Mouse (Mus musculus): ENCODE measurements around the gene Sap25. TPM values are rescaled to one million over a fixed set of nuclear protein-coding genes. Genes with fewer than 3 reads are reported as not detected.
A peak's percentile ranks its signal among the peaks of the same experiment; 100 is the strongest.

Sap25 gene
- polyA plus RNA-seq, 1 experiment from 2014 or later, result 5.7 TPM

GRCm38 (mm10) chr5:137679726-137680125 lies 38.6 kb downstream of the Sap25 start:
- 85% methylated on average over 4 of the region's 4 CpGs for WGBS

GRCm38 (mm10) chr5:137682526-137682925 lies 41.4 kb downstream of the Sap25 start:
- H3K4me1 ChIP-seq (ENCODE audit: control insufficient read depth, insufficient read depth, low read length), result peaks cover 11% of the 10 kb centered on the region
- no peaks in the 10 kb centered on the region for H3K9me3 ChIP-seq (ENCODE audit: control insufficient read depth, low read length)
- no peak overlapping the region for H3K27ac ChIP-seq (ENCODE audit: low read depth, low read length)
- 72% methylated on average over 6 of the region's 6 CpGs for WGBS
- no peak overlapping the region for H3K9ac ChIP-seq (replicated peaks; ENCODE audit: low read depth, low read length)
- no peak overlapping the region for H3K4me3 ChIP-seq (ENCODE audit: low read depth, low read length)
- no peaks in the 10 kb centered on the region for H3K36me3 ChIP-seq (ENCODE audit: control insufficient read depth, insufficient read depth, low read length)
- no peak for ATAC-seq (ENCODE audit: low read depth)
- H3K4me2 ChIP-seq (ENCODE audit: low read depth, low read length), result no peak overlapping the region; the same call in 1 of the 2 replicates
- H3K27me3 ChIP-seq (ENCODE audit: control insufficient read depth, insufficient read depth, low read length), result no peaks in the 10 kb centered on the region

More at GRCm38 (mm10) chr5:137679726-137680125, 38.6 kb downstream of the Sap25 start:
- peaks cover 11% of the 10 kb centered on the region for H3K4me1 ChIP-seq (ENCODE audit: control insufficient read depth, insufficient read depth, low read length)
- H3K27ac ChIP-seq (ENCODE audit: low read depth, low read length), result no peak overlapping the region
- H3K4me3 ChIP-seq (ENCODE audit: low read depth, low read length), result no peak overlapping the region
- H3K36me3 ChIP-seq (ENCODE audit: control insufficient read depth, insufficient read depth, low read length), result no peaks in the 10 kb centered on the region
- no peak for ATAC-seq (ENCODE audit: low read depth)
- H3K9ac ChIP-seq (replicated peaks; ENCODE audit: low read depth, low read length), result no peak overlapping the region
- no peaks in the 10 kb centered on the region for H3K9me3 ChIP-seq (ENCODE audit: control insufficient read depth, low read length)
- no peak overlapping the region for H3K4me2 ChIP-seq (ENCODE audit: low read depth, low read length)
- no peaks in the 10 kb centered on the region for H3K27me3 ChIP-seq (ENCODE audit: control insufficient read depth, insufficient read depth, low read length)

- WGBS, result 18% methylated on average over 28 of the region's 28 CpGs
- ATAC-seq (ENCODE audit: low read depth), result 0 out of 2 replicates have a peak, but pooled peaks have one; percentile 0
- Histone ChIP-seq H3K4me2 (ENCODE audit: low read depth, low read length) (peak overlapping the region; percentile 79), H3K36me3 (ENCODE audit: control insufficient read depth, insufficient read depth, low read length) (no peaks in the 10 kb centered on the region), H3K9me3 (ENCODE audit: control insufficient read depth, low read length) (no peaks in the 10 kb centered on the region), H3K4me3 (ENCODE audit: low read depth, low read length) (peak overlapping the region; percentile 60), H3K27me3 (ENCODE audit: control insufficient read depth, insufficient read depth, low read length) (no peaks in the 10 kb centered on the region), H3K27ac (ENCODE audit: low read depth, low read length) (peak overlapping the region; percentile 60), H3K9ac (replicated peaks; ENCODE audit: low read depth, low read length) (peak overlapping the region; percentile 50), H3K4me1 (ENCODE audit: control insufficient read depth, insufficient read depth, low read length) (peaks cover 11% of the 10 kb centered on the region)
These were observed 42.5 kb downstream of the Sap25 start for GRCm38 (mm10) chr5:137683388-137684293.

GRCm38 (mm10) chr5:137684294-137685123 lies 43.4 kb downstream of the Sap25 start, which contains the start of gene Agfg2:
TSS of gene Agfg2 (minus strand) at chr5:137684726.
- Histone ChIP-seq H3K9me3 (ENCODE audit: control insufficient read depth, low read length) (no peaks in the 10 kb centered on the region), H3K4me1 (ENCODE audit: control insufficient read depth, insufficient read depth, low read length) (peaks cover 11% of the 10 kb centered on the region), H3K27ac (ENCODE audit: low read depth, low read length) (peak within 1 kb of the TSS; percentile 60), H3K4me3 (ENCODE audit: low read depth, low read length) (peak within 1 kb of the TSS; percentile 60), H3K27me3 (ENCODE audit: control insufficient read depth, insufficient read depth, low read length) (no peaks in the 10 kb centered on the region), H3K9ac (replicated peaks; ENCODE audit: low read depth, low read length) (peak within 1 kb of the TSS; percentile 50), H3K36me3 (ENCODE audit: control insufficient read depth, insufficient read depth, low read length) (no peaks in the 10 kb centered on the region), H3K4me2 (ENCODE audit: low read depth, low read length) (peak within 1 kb of the TSS; percentile 79)
- peak; percentile 100 for ATAC-seq (ENCODE audit: low read depth)
- WGBS, result under 1% methylated on average over 61 of the region's 62 CpGs

GRCm38 (mm10) chr5:137685653-137686052 lies 44.5 kb downstream of the Sap25 start:
- H3K27me3 ChIP-seq (ENCODE audit: control insufficient read depth, insufficient read depth, low read length), result no peaks in the 10 kb centered on the region
- H3K4me1 ChIP-seq (ENCODE audit: control insufficient read depth, insufficient read depth, low read length), result peaks cover 11% of the 10 kb centered on the region
- WGBS, result 94% methylated on average over 3 of the region's 3 CpGs
- H3K9me3 ChIP-seq (ENCODE audit: control insufficient read depth, low read length), result no peaks in the 10 kb centered on the region
- H3K9ac ChIP-seq (replicated peaks; ENCODE audit: low read depth, low read length), result no peak overlapping the region
- H3K36me3 ChIP-seq (ENCODE audit: control insufficient read depth, insufficient read depth, low read length), result no peaks in the 10 kb centered on the region
- no peak for ATAC-seq (ENCODE audit: low read depth)
- no peak overlapping the region for H3K4me2 ChIP-seq (ENCODE audit: low read depth, low read length)
- no peak overlapping the region for H3K4me3 ChIP-seq (ENCODE audit: low read depth, low read length)
- H3K27ac ChIP-seq (ENCODE audit: low read depth, low read length), result no peak overlapping the region

GRCm38 (mm10) chr5:137686127-137686790 lies 45.1 kb downstream of the Sap25 start:
- ATAC-seq (ENCODE audit: low read depth), result no peak
- Histone ChIP-seq H3K4me1 (ENCODE audit: control insufficient read depth, insufficient read depth, low read length) (peaks cover 11% of the 10 kb centered on the region), H3K4me2 (ENCODE audit: low read depth, low read length) (no peak overlapping the region), H3K4me3 (ENCODE audit: low read depth, low read length) (no peak overlapping the region), H3K9me3 (ENCODE audit: control insufficient read depth, low read length) (no peaks in the 10 kb centered on the region), H3K36me3 (ENCODE audit: control insufficient read depth, insufficient read depth, low read length) (no peaks in the 10 kb centered on the region), H3K9ac (replicated peaks; ENCODE audit: low read depth, low read length) (no peak overlapping the region), H3K27me3 (ENCODE audit: control insufficient read depth, insufficient read depth, low read length) (no peaks in the 10 kb centered on the region), H3K27ac (ENCODE audit: low read depth, low read length) (no peak overlapping the region)
- 87% methylated on average over 6 of the region's 6 CpGs for WGBS

- H3K4me1 ChIP-seq (ENCODE audit: control insufficient read depth, insufficient read depth, low read length), result no peaks in the 10 kb centered on the region
- no peaks in the 10 kb centered on the region for H3K36me3 ChIP-seq (ENCODE audit: control insufficient read depth, insufficient read depth, low read length)
- ATAC-seq (ENCODE audit: low read depth), result no peak
- 86% methylated on average over 3 of the region's 3 CpGs for WGBS
- H3K9me3 ChIP-seq (ENCODE audit: control insufficient read depth, low read length), result no peaks in the 10 kb centered on the region
- H3K4me2 ChIP-seq (ENCODE audit: low read depth, low read length), result no peak overlapping the region
- H3K9ac ChIP-seq (replicated peaks; ENCODE audit: low read depth, low read length), result no peak overlapping the region
- no peak overlapping the region for H3K4me3 ChIP-seq (ENCODE audit: low read depth, low read length)
- H3K27me3 ChIP-seq (ENCODE audit: control insufficient read depth, insufficient read depth, low read length), result no peaks in the 10 kb centered on the region
- H3K27ac ChIP-seq (ENCODE audit: low read depth, low read length), result no peak overlapping the region
These were observed 48.8 kb downstream of the Sap25 start for GRCm38 (mm10) chr5:137689974-137690373.

GRCm38 (mm10) chr5:137690531-137690930 lies 49.4 kb downstream of the Sap25 start:
- Histone ChIP-seq H3K36me3 (ENCODE audit: control insufficient read depth, insufficient read depth, low read length) (no peaks in the 10 kb centered on the region), H3K27me3 (ENCODE audit: control insufficient read depth, insufficient read depth, low read length) (no peaks in the 10 kb centered on the region), H3K4me3 (ENCODE audit: low read depth, low read length) (no peak overlapping the region), H3K9me3 (ENCODE audit: control insufficient read depth, low read length) (no peaks in the 10 kb centered on the region), H3K27ac (ENCODE audit: low read depth, low read length) (no peak overlapping the region), H3K4me1 (ENCODE audit: control insufficient read depth, insufficient read depth, low read length) (no peaks in the 10 kb centered on the region), H3K9ac (replicated peaks; ENCODE audit: low read depth, low read length) (no peak overlapping the region), H3K4me2 (ENCODE audit: low read depth, low read length) (no peak overlapping the region)
- 71% methylated on average over 9 of the region's 9 CpGs for WGBS
- no peak for ATAC-seq (ENCODE audit: low read depth)
